Mouse (Mus musculus): ENCODE measurements around the gene Psmd13.

Gene Psmd13

GRCm38 (mm10) chr7:140881696-140882468 lies at the start of gene Psmd13, which contains the start of gene Sirt3:
Gene Psmd13 (plus strand): TSS chr7:140881968.
Gene Sirt3 (minus strand): TSS chr7:140882309.
- peak; percentile 92 for DNase-seq

- DNase-seq: no peak
Observed at GRCm38 (mm10) chr7:140833341-140833740, 48.4 kb upstream of the Psmd13 start.

GRCm38 (mm10) chr7:140834968-140835757 lies 46.6 kb upstream of the Psmd13 start, which contains the start of gene Urah:
Gene Urah (plus strand): TSS chr7:140835018.
- no peak for DNase-seq

GRCm38 (mm10) chr7:140835758-140836087 lies 46.0 kb upstream of the Psmd13 start:
- DNase-seq: no peak

GRCm38 (mm10) chr7:140836243-140837115 lies 45.3 kb upstream of the Psmd13 start:
- no peak for DNase-seq

GRCm38 (mm10) chr7:140839556-140839955 lies 42.2 kb upstream of the Psmd13 start:
- no peak for DNase-seq

GRCm38 (mm10) chr7:140840750-140841735 lies 40.7 kb upstream of the Psmd13 start:
- DNase-seq: no peak

GRCm38 (mm10) chr7:140843806-140844205 lies 38.0 kb upstream of the Psmd13 start:
- no peak for DNase-seq

- DNase-seq: peak; percentile 80
Observed at GRCm38 (mm10) chr7:140844905-140845665, 36.7 kb upstream of the Psmd13 start, which contains the start of gene Scgb1c1. Gene Scgb1c1 (plus strand): TSS chr7:140845547.

- no peak for DNase-seq
Observed at GRCm38 (mm10) chr7:140845683-140846082, 36.1 kb upstream of the Psmd13 start.

GRCm38 (mm10) chr7:140846676-140847075 lies 35.1 kb upstream of the Psmd13 start:
- no peak for DNase-seq

GRCm38 (mm10) chr7:140847755-140848580 lies 33.8 kb upstream of the Psmd13 start, which contains the start of gene Odf3:
Gene Odf3 (plus strand): TSS chr7:140847805.
- no peak for DNase-seq

GRCm38 (mm10) chr7:140848591-140848990 lies 33.2 kb upstream of the Psmd13 start:
- DNase-seq: no peak

GRCm38 (mm10) chr7:140851916-140852315 lies 29.9 kb upstream of the Psmd13 start:
- no peak for DNase-seq

GRCm38 (mm10) chr7:140853386-140853785 lies 28.4 kb upstream of the Psmd13 start:
- DNase-seq: no peak

GRCm38 (mm10) chr7:140854483-140854882 lies 27.3 kb upstream of the Psmd13 start:
- DNase-seq: no peak

- no peak for DNase-seq
Observed at GRCm38 (mm10) chr7:140855181-140855580, 26.6 kb upstream of the Psmd13 start.

GRCm38 (mm10) chr7:140855860-140856784 lies 25.6 kb upstream of the Psmd13 start, which contains the start of gene Gm45785:
Gene Gm45785 (minus strand): TSS chr7:140856331.
- DNase-seq: peak; percentile 90

Measured in cerebellum, adult 9-11 months (tissue).